Mouse (Mus musculus): ENCODE results near the gene Gm12845. TPM values are rescaled to one million over a fixed set of nuclear protein-coding genes. Genes with fewer than 3 reads are reported as not detected.

The Gm12845 gene
- polyA plus RNA-seq, 1 experiment from 2014 or later, result not detected

GRCm38 (mm10) chr4:117772960-117773359, 48.7 kb downstream of the Gm12845 start:
- DNase-seq (no peak), ATAC-seq (ENCODE audit: low FRiP score, low TSS enrichment) (no peak)
- 78% methylated on average over 9 of the region's 9 CpGs for WGBS
- H3K36me3 ChIP-seq (ENCODE audit: control insufficient read depth, insufficient read depth, low read length), result no peaks in the 10 kb centered on the region
- no peak overlapping the region for H3K27ac ChIP-seq (replicated peaks; ENCODE audit: low read depth, low read length)
- no peak overlapping the region for H3K9ac ChIP-seq (replicated peaks; ENCODE audit: low read length)
- H3K4me1 ChIP-seq (ENCODE audit: control insufficient read depth, insufficient read depth, low read length), result no peaks in the 10 kb centered on the region
- no peaks in the 10 kb centered on the region for H3K9me3 ChIP-seq (ENCODE audit: control insufficient read depth, low read length)
- H3K4me3 ChIP-seq (replicated peaks; ENCODE audit: low read depth, low read length), result no peak overlapping the region
- no peak overlapping the region for H3K4me2 ChIP-seq (ENCODE audit: low read length)
- no peaks in the 10 kb centered on the region for H3K27me3 ChIP-seq (ENCODE audit: control insufficient read depth, insufficient read depth, low read length)

Other genes with a start within 250 kb of the Gm12845 start
- gene Rnf220, start 227.4 kb upstream of the Gm12845 start, polyA plus RNA-seq (2014; fragmentation: Nextera tagmentation; extraction: Ambion mirVana), result 103 and 110 TPM in 2 replicates
- 267 and 284 TPM in 2 replicates for gene Eri3, start 174.0 kb upstream of the Gm12845 start, polyA plus RNA-seq (2014; fragmentation: Nextera tagmentation; extraction: Ambion mirVana)
- gene Dmap1, start 42.1 kb upstream of the Gm12845 start, polyA plus RNA-seq (2014; fragmentation: Nextera tagmentation; extraction: Ambion mirVana), result 86.6 and 91.5 TPM in 2 replicates
- gene Klf17, start 41.2 kb downstream of the Gm12845 start, polyA plus RNA-seq (2014; fragmentation: Nextera tagmentation; extraction: Ambion mirVana), result not detected in 2 replicates
- gene Slc6a9, start 110.1 kb downstream of the Gm12845 start, polyA plus RNA-seq (2014; fragmentation: Nextera tagmentation; extraction: Ambion mirVana), result 18.4 and 26.4 TPM in 2 replicates
- gene Ccdc24, start 148.1 kb downstream of the Gm12845 start, polyA plus RNA-seq (2014; fragmentation: Nextera tagmentation; extraction: Ambion mirVana), result 3.0 TPM in 2 replicates
- 78.1 and 94.2 TPM in 2 replicates for gene B4galt2, start 159.1 kb downstream of the Gm12845 start, polyA plus RNA-seq (2014; fragmentation: Nextera tagmentation; extraction: Ambion mirVana)
- gene Atp6v0b, start 162.9 kb downstream of the Gm12845 start, polyA plus RNA-seq (2014; fragmentation: Nextera tagmentation; extraction: Ambion mirVana), result 528 and 640 TPM in 2 replicates
- 20.6 and 26.1 TPM in 2 replicates for gene Dph2, start 167.6 kb downstream of the Gm12845 start, polyA plus RNA-seq (2014; fragmentation: Nextera tagmentation; extraction: Ambion mirVana)
- gene Ipo13, start 190.6 kb downstream of the Gm12845 start, polyA plus RNA-seq (2014; fragmentation: Nextera tagmentation; extraction: Ambion mirVana), result 56.0 and 62.7 TPM in 2 replicates
- gene Artn, start 205.4 kb downstream of the Gm12845 start, polyA plus RNA-seq (2014; fragmentation: Nextera tagmentation; extraction: Ambion mirVana), result 0.50 and 0.66 TPM in 2 replicates

All from midbrain, embryonic 14.5 days (tissue).